Mouse (Mus musculus) kidney, adult 18-20 months (tissue): ENCODE data around the gene Tmem217.
"Not testable (repeated sequence)": the region's sequence is repeated elsewhere in the genome, so short reads cannot be mapped to it uniquely, and the experiment has no call there.

Source experiments
- DNase-seq: peaks from one replicate; pipeline ENCODE4 v3.0.0; 2021

Tmem217 gene

GRCm38 (mm10) chr17:29500802-29501469 is 51.2 kb downstream of the Tmem217 start:
- no peak for DNase-seq

- DNase-seq: no peak
These were observed 51.9 kb downstream of the Tmem217 start for GRCm38 (mm10) chr17:29500243-29500740.

GRCm38 (mm10) chr17:29499511-29499910 is 52.7 kb downstream of the Tmem217 start:
- DNase-seq: no peak

- DNase-seq: not testable (repeated sequence)
These were observed 53.2 kb downstream of the Tmem217 start for GRCm38 (mm10) chr17:29498952-29499351.

- DNase-seq: no peak
These were observed 54.2 kb downstream of the Tmem217 start for GRCm38 (mm10) chr17:29498028-29498427.

- DNase-seq: not testable (repeated sequence)
These were observed 54.7 kb downstream of the Tmem217 start for GRCm38 (mm10) chr17:29497481-29497880.

GRCm38 (mm10) chr17:29497071-29497354 is 55.2 kb downstream of the Tmem217 start:
- no peak for DNase-seq

- DNase-seq: no peak
These were observed 55.7 kb downstream of the Tmem217 start for GRCm38 (mm10) chr17:29496211-29497070.

GRCm38 (mm10) chr17:29494732-29495076 is 57.5 kb downstream of the Tmem217 start:
- DNase-seq: no peak

- DNase-seq: no peak
These were observed 58.0 kb downstream of the Tmem217 start for GRCm38 (mm10) chr17:29494062-29494731.

- DNase-seq: no peak
These were observed 58.7 kb downstream of the Tmem217 start for GRCm38 (mm10) chr17:29493461-29493980.

- DNase-seq: peak; percentile 79
These were observed 59.7 kb downstream of the Tmem217 start for GRCm38 (mm10) chr17:29492269-29493191.

GRCm38 (mm10) chr17:29491591-29492268 is 60.5 kb downstream of the Tmem217 start:
- DNase-seq: peak; percentile 84

GRCm38 (mm10) chr17:29490713-29491581 is 61.2 kb downstream of the Tmem217 start, which contains the start of gene Pim1:
Gene Pim1 (plus strand): TSS chr17:29490753.
- DNase-seq: no peak

- DNase-seq: peak; percentile 97
These were observed 62.0 kb downstream of the Tmem217 start for GRCm38 (mm10) chr17:29489971-29490712.

GRCm38 (mm10) chr17:29488978-29489970 is 62.9 kb downstream of the Tmem217 start:
- DNase-seq: peak; percentile 47

- DNase-seq: no peak
These were observed 63.8 kb downstream of the Tmem217 start for GRCm38 (mm10) chr17:29488257-29488977.
